Mouse (Mus musculus): Measurements from ENCODE around the gene Cmtm6.

DNA sequence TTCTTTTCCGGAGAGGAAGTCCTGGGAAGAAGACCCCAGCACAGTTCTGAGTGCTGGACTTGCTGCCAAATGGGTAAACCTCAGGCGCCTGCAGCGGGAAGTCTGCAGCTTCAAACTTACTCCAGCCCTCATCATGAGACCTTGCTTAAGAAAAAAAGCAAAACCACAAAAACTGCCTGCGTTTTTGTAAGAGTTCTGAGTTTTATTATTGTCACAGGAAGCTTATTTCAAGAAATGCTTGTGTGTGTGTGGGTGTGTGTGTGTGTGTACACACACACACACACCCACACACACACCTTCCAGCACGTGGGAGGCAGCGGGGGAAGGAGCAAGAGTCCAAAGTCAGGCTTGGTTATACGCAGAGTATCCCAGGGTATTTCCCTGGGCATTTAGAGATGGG lies 27.4 kb downstream of the Cmtm6 start:
- TF ChIP-seq CTCF (IDR thresholded peaks at IDR 0.05; ENCODE audit: borderline replicate concordance, extremely low read depth, insufficient read depth, insufficient read length), result no peak
- no peak for TF ChIP-seq POLR2A (IDR thresholded peaks at IDR 0.05; ENCODE audit: borderline replicate concordance, extremely low read depth, insufficient read depth, insufficient read length, poor library complexity, severe bottlenecking)

Measured in brain, embryonic 14.5 days (tissue).